Mouse (Mus musculus) midbrain, embryonic 15.5 days (tissue): ENCODE measurements at regions not wholly inside any gene's neighbourhood (a gene's known extent, or its start where the extent isn't known, plus 50 kb on each side); places are given as distances from the start of the nearest gene placed in this dataset.

Experiments used
- ATAC-seq: fragments of 200-750 bp; cut with Nextera tagmentation; replicated peaks from 2 replicates; pipeline ENCODE4 v1.8.0; 2017; ENCODE audit warnings: moderate TSS enrichment
- H3K27ac ChIP-seq: fragments of 300-500 bp; sonication (generic); 2 replicates; pipeline ENCODE4 v1.5.1; 2015; ENCODE audit warnings: mild to moderate bottlenecking, inconsistent platforms
- H3K27me3 ChIP-seq: fragments of 300-500 bp; sonication (generic); replicated peaks from 2 replicates; pipeline ENCODE4 v1.6.1; 2015; ENCODE audit warnings: inconsistent platforms
- H3K36me3 ChIP-seq: fragments of 300-500 bp; sonication (generic); replicated peaks from 2 replicates; pipeline ENCODE4 v1.6.1; 2015; ENCODE audit warnings: inconsistent platforms
- H3K4me1 ChIP-seq: fragments of 300-500 bp; sonication (generic); 2 replicates; pipeline ENCODE4 v1.6.1; 2015; ENCODE audit warnings: inconsistent platforms
- H3K4me2 ChIP-seq: fragments of 300-500 bp; sonication (generic); 2 replicates; pipeline ENCODE4 v1.6.1; 2015; ENCODE audit warnings: inconsistent platforms, mild to moderate bottlenecking, moderate library complexity
- H3K4me3 ChIP-seq: fragments of 300-500 bp; sonication (generic); 2 replicates; pipeline ENCODE4 v1.5.1; 2015; ENCODE audit warnings: mild to moderate bottlenecking, inconsistent platforms
- H3K9ac ChIP-seq: fragments of 300-500 bp; sonication (generic); 2 replicates; pipeline ENCODE4 v1.6.1; 2015; ENCODE audit warnings: mild to moderate bottlenecking, inconsistent platforms
- H3K9me3 ChIP-seq: fragments of 300-500 bp; sonication (generic); 2 replicates; pipeline ENCODE4 v1.6.1; 2016; ENCODE audit warnings: inconsistent platforms
- WGBS: fragments of 180-500 bp; shearing (Covaris S2); methylation state at CpG from one replicate; pipeline ENCODE4 v1.1.7; 2015; ENCODE audit warnings: mixed read lengths; 5-methylcytosine and 5-hydroxymethylcytosine counted together

DNA sequence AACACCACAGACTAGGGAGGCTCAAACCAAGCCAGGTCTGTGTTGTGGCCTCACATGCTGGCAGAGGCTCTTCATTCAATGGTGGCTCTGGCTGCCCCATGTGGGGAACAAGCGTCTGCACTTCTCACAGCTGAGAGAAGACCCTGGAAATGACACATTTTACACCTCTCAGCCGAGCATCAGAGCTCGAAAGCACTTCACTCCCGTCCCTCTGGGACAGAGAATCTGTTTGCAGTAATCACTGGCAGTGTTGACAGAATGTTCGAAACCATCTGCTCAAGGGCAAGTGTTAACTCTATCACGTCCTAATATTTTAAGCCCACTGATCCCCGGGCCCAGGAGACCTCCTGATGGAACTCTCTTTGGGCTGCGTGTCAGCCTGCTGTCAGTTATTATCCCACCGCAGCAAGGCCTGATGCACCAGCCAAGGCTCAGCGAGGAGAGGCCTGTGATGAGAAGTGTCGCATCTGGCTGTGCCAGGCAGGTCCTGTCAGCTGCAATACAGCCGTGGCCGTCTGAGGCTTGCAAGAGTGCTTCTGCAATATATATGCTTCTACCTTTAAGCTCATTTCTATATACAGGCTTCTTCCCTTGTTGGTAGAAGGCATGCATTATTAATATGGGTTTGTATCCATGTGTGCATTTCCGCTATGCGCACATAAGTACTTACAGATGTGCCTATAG, 241.5 kb upstream of the Dnajc19 start:
- no peak overlapping the region for H3K9ac ChIP-seq

DNA sequence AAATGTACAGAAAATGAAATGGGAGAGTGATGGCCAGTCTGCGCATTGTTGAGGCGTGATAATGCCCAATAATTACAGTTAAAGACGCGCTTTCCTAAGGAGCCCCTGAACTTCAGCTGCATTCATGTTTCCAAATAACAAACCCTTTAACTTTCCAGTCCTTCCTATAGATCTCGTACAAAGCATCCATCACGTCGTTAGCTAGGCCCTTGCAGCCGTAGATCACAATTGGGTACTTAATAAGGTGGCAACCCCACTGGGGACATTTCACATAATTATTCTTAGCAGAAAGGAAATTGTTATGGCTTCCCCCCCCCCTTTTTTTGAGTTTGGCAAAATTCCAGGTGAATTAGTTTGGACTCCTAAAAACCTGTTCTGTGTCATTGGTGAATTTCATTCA, 233.7 kb upstream of the Dnajc19 start:
- no peak overlapping the region for H3K9ac ChIP-seq
- H3K4me3 ChIP-seq = no peak overlapping the region
- no peaks in the 10 kb centered on the region for H3K36me3 ChIP-seq
- 51% methylated on average over 8 of the region's 8 CpGs for WGBS
- H3K4me1 ChIP-seq = peaks cover 25% of the 10 kb centered on the region
- H3K9me3 ChIP-seq = no peaks in the 10 kb centered on the region
- no peaks in the 10 kb centered on the region for H3K27me3 ChIP-seq
- no peak for ATAC-seq
- no peak overlapping the region for H3K27ac ChIP-seq
- no peak overlapping the region for H3K4me2 ChIP-seq

More for the DNA sequence above, 241.5 kb upstream of the Dnajc19 start:
- no peaks in the 10 kb centered on the region for H3K27me3 ChIP-seq
- no peak overlapping the region for H3K4me2 ChIP-seq
- 17% methylated on average over 15 of the region's 15 CpGs for WGBS
- H3K4me3 ChIP-seq = no peak overlapping the region
- peaks cover 15% of the 10 kb centered on the region for H3K4me1 ChIP-seq
- H3K36me3 ChIP-seq = no peaks in the 10 kb centered on the region
- H3K27ac ChIP-seq = 0 out of 2 replicates have a peak overlapping the region, but pooled peaks have one; percentile 22
- H3K9me3 ChIP-seq = no peaks in the 10 kb centered on the region
- ATAC-seq = peak; percentile 83

DNA sequence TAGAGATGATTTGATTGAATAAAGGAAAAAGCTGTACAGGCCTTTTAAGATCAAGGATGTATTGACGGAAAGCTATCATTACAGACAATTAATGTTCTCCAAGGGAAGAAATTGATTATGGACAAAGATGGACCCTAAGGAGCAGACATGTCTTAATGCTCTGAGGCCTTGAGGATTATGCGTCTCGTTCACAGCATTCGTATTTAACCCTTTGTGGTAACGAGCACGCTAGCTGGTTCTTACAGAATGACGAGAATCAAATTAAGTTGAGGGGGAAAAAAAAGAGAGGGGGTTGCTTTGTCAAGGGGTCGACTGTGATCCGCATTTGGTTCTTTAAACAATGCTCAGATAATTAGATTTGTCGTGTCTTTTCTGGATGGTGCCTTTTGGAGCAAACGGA, 233.3 kb upstream of the Dnajc19 start:
- H3K9me3 ChIP-seq = no peaks in the 10 kb centered on the region
- H3K27ac ChIP-seq = no peak overlapping the region
- H3K9ac ChIP-seq = no peak overlapping the region
- no peak for ATAC-seq
- no peak overlapping the region for H3K4me2 ChIP-seq
- H3K4me1 ChIP-seq = peaks cover 25% of the 10 kb centered on the region
- 30% methylated on average over 11 of the region's 11 CpGs for WGBS
- H3K27me3 ChIP-seq = no peaks in the 10 kb centered on the region
- no peak overlapping the region for H3K4me3 ChIP-seq
- no peaks in the 10 kb centered on the region for H3K36me3 ChIP-seq

DNA sequence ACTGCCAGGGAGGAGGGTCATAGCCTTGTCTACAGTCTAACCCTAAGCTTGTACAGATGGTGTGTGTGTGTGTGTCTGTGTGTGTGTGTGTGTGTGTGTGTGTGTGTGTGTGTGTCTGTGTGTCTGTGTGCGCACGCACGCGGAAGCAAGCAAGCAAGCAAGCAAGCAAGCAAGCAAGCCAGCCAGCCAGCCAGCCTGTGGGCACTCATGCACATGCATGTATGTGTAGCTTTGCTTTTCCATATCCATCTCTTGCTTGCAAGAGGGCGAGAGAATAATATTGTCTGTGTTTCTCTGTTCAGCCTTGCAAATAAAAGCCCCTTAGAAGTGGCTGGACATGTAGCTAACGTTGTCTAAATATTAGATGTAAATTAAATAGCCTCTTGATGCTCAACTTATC, 230.8 kb upstream of the Dnajc19 start:
- Histone ChIP-seq H3K27ac (no peak overlapping the region), H3K4me2 (no peak overlapping the region), H3K4me3 (no peak overlapping the region), H3K27me3 (no peaks in the 10 kb centered on the region), H3K9me3 (no peaks in the 10 kb centered on the region), H3K9ac (no peak overlapping the region), H3K36me3 (no peaks in the 10 kb centered on the region), H3K4me1 (peaks cover 25% of the 10 kb centered on the region)
- 75% methylated on average over 5 of the region's 6 CpGs for WGBS
- ATAC-seq = peak; percentile 16; the same call in 1 of the 2 replicates

DNA sequence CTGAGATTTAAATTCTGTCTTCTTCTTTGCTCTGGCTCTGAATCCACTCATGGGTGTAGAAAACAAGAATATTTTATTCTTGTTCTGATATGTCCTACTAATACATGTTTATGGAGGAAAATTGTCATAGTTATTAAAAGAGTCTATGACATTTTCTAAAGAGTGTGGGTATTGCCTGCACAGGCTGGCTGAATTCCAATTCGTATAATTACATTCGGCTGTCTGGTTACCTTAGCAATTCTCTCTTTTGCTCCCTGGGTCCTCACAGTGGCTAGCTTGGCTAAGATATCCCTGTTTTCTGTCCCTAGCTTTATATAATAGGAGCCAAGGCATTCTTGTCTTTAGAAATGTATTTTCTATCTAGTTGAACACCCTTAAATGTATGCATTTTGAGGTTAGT, 218.5 kb upstream of the Dnajc19 start:
- 45% methylated on average over 2 of the region's 2 CpGs for WGBS
- no peak for ATAC-seq
- Histone ChIP-seq H3K4me3 (no peak overlapping the region), H3K36me3 (no peaks in the 10 kb centered on the region), H3K27me3 (no peaks in the 10 kb centered on the region), H3K9ac (no peak overlapping the region), H3K27ac (no peak overlapping the region), H3K4me2 (no peak overlapping the region), H3K9me3 (no peaks in the 10 kb centered on the region), H3K4me1 (no peaks in the 10 kb centered on the region)

DNA sequence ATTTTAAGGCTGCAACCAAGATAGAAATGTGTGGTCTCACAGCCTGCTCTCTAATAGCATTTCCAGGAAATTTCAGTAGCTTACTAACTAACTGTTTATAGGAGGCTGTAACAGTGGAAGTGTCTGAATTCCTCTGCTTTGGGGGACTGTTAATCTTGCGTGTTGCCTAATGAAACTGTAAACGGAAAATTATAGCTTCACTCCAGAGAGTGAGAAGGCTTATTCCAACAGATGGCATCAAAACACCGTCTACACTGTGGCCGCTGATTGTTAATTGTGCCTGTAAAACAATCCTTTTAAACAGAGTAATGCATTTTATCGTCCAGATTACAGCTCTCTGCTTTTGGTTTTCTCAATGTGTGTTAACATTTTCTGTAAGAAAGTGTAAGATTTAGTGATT, 206.7 kb upstream of the Dnajc19 start:
- H3K4me2 ChIP-seq = no peak overlapping the region
- H3K36me3 ChIP-seq = no peaks in the 10 kb centered on the region
- no peak overlapping the region for H3K27ac ChIP-seq
- no peaks in the 10 kb centered on the region for H3K4me1 ChIP-seq
- ATAC-seq = 0 out of 2 replicates have a peak, but pooled peaks have one; percentile 50
- 58% methylated on average over 5 of the region's 5 CpGs for WGBS
- H3K9ac ChIP-seq = no peak overlapping the region
- no peak overlapping the region for H3K4me3 ChIP-seq
- no peaks in the 10 kb centered on the region for H3K27me3 ChIP-seq
- no peaks in the 10 kb centered on the region for H3K9me3 ChIP-seq

DNA sequence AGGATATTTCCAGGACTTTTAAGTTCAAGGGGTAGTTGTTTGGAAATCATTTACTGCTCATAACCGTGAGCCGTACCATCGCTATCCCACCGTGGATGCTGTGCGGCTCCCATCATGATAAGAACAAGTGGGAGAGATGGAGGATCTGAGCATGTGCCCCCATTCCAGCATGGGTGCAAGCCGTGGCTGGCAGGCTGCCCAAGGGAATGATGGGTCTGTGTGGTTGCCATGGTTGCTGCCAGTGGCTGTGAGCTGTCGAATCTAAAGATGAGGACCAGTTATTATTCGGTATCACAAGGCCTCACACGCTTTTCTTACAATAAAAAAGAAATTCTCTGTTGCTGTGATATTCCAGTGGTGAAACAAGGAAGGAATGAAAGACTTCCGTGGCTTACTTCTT, 189.0 kb upstream of the Dnajc19 start:
- Histone ChIP-seq H3K36me3 (no peaks in the 10 kb centered on the region), H3K4me1 (0 out of 2 replicates have a peak, but pooled peaks cover 4% of the 10 kb centered on the region), H3K4me3 (no peak overlapping the region), H3K9ac (no peak overlapping the region), H3K27ac (no peak overlapping the region), H3K27me3 (no peaks in the 10 kb centered on the region), H3K9me3 (no peaks in the 10 kb centered on the region), H3K4me2 (no peak overlapping the region)
- 68% methylated on average over 10 of the region's 10 CpGs for WGBS
- ATAC-seq = no peak; the same call in 1 of the 2 replicates

DNA sequence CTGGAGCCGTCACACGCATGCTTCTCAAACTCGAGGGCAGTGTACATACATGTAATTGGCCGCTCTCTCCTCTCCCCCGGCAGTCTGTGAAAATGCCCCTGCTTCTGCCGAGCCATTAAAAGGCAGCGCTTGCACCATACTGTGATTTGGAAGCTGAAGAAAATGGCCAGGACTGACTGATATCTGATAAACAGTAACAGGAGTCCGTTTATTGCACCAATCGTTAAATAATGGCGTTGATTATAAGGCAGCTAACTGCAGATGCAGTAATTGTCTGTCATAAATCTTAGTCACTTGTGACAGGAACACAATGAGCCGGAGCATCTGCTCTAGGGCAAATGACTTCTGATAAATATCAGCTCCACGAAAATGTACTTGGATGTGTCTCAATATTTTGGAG, 185.3 kb upstream of the Dnajc19 start:
- ATAC-seq = no peak
- no peak overlapping the region for H3K4me3 ChIP-seq
- H3K9me3 ChIP-seq = no peaks in the 10 kb centered on the region
- no peaks in the 10 kb centered on the region for H3K36me3 ChIP-seq
- H3K4me1 ChIP-seq = 0 out of 2 replicates have a peak, but pooled peaks cover 4% of the 10 kb centered on the region
- H3K27ac ChIP-seq = 0 out of 2 replicates have a peak overlapping the region, but pooled peaks have one; percentile 46
- H3K4me2 ChIP-seq = no peak overlapping the region
- H3K9ac ChIP-seq = no peak overlapping the region
- WGBS = 55% methylated on average over 12 of the region's 12 CpGs
- no peaks in the 10 kb centered on the region for H3K27me3 ChIP-seq

DNA sequence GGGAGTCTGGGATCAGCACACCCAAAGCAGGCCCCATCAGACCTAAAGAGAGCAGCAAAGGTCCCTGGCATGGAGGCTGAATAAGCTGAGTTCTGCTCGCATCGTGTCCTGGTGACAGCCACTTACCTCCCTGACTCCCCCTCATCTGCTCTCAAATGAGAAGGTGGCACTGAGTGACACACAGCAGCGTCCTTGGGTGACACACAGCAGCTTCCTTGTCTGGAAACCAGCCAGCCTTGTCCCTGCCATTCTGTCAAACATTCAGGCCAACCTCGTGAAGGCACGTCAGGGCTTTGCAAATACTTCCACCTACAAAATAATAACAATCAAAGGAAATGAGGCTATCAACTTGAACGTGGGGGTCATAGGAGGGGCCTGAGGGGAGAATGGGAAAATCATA, 183.7 kb upstream of the Dnajc19 start:
- no peaks in the 10 kb centered on the region for H3K27me3 ChIP-seq
- H3K9ac ChIP-seq = no peak overlapping the region
- no peak overlapping the region for H3K4me2 ChIP-seq
- H3K36me3 ChIP-seq = no peaks in the 10 kb centered on the region
- 0 out of 2 replicates have a peak, but pooled peaks cover 4% of the 10 kb centered on the region for H3K4me1 ChIP-seq
- no peaks in the 10 kb centered on the region for H3K9me3 ChIP-seq
- 66% methylated on average over 6 of the region's 6 CpGs for whole genome bisulfite sequencing
- ATAC-seq = no peak
- no peak overlapping the region for H3K27ac ChIP-seq
- H3K4me3 ChIP-seq = no peak overlapping the region

DNA sequence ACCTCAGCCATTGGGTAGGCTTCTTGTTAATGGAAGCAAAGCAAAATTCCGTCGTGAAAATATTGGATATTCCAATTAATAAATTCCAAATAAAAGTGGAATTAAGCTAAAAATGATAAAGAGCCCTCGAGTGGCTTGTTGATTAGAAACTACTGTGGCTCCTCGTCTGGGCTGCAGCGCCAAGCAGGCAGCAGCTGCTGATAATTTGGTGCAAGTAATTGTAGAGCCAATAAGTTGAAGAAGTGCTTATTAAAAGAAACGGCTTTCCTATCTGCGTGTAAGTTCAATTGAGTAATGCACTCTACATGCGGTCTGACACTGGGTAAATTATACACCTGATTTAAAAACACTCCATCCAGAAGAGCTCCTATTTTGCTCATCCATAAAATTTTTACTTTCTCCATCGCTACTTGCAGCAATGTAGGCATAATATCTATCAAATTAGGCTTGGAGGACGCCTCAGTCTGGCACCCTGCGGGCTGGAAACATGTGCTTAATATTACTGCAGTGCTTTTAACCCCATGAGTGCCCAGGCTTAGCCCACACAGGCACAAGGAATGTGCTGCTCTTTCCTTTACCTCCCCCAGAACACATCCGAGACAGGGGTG, 171.7 kb upstream of the Dnajc19 start:
- Histone ChIP-seq H3K36me3 (no peaks in the 10 kb centered on the region), H3K27me3 (no peaks in the 10 kb centered on the region), H3K9me3 (no peaks in the 10 kb centered on the region), H3K4me1 (peaks cover 6% of the 10 kb centered on the region; the same call in 1 of the 2 replicates), H3K4me3 (no peak overlapping the region), H3K9ac (no peak overlapping the region), H3K27ac (no peak overlapping the region), H3K4me2 (peak overlapping the region; percentile 6)
- peak; percentile 58; the same call in 1 of the 2 replicates for ATAC-seq
- WGBS = 48% methylated on average over 12 of the region's 12 CpGs

DNA sequence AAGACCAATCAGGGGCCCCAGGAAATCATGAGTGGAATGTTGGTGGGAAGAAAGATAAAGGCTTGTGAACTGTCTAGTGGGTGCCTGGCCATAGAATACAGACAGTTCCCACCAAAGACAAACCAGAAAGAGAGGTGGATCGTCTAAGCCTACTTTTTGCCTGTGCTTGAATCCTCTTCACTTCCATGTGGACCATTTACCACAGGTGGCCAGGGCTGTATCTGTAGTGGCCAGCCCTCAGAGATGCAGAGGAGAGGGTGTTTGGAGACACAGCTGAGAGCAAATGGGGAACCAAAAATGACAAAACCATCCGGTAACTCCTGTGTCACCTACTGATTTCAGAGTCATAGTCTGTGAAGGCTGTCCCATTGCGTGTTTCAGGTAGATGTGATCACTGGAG, 161.0 kb upstream of the Dnajc19 start:
- H3K4me3 ChIP-seq = no peak overlapping the region
- ATAC-seq = no peak
- H3K9ac ChIP-seq = no peak overlapping the region
- H3K27me3 ChIP-seq = no peaks in the 10 kb centered on the region
- no peaks in the 10 kb centered on the region for H3K4me1 ChIP-seq
- H3K27ac ChIP-seq = no peak overlapping the region
- H3K9me3 ChIP-seq = no peaks in the 10 kb centered on the region
- H3K4me2 ChIP-seq = no peak overlapping the region
- no peaks in the 10 kb centered on the region for H3K36me3 ChIP-seq
- WGBS = 97% methylated on average over 3 of the region's 3 CpGs

DNA sequence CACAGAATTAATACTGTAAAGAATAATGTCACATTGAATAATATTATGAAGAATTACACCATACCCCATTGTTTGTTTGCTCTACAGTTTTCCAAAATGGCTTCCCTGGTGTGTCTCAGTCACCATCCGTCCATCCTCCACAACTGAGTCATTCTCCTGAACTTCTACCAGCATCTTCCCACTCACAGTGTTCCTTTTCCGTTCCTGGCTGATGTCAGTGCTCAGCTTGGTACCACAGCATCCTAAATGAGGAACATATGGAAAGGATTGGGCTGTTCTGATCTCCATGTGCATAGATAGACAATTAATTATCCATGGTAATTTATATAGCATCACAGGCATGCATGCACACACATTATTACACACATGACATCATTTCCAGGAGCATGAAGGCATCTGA, 158.9 kb upstream of the Dnajc19 start:
- no peak for ATAC-seq
- H3K4me2 ChIP-seq = no peak overlapping the region
- no peak overlapping the region for H3K27ac ChIP-seq
- H3K9ac ChIP-seq = no peak overlapping the region
- no peaks in the 10 kb centered on the region for H3K9me3 ChIP-seq
- H3K4me1 ChIP-seq = no peaks in the 10 kb centered on the region
- WGBS = 74% methylated on average over 2 of the region's 2 CpGs
- H3K36me3 ChIP-seq = no peaks in the 10 kb centered on the region
- H3K4me3 ChIP-seq = no peak overlapping the region
- no peaks in the 10 kb centered on the region for H3K27me3 ChIP-seq

DNA sequence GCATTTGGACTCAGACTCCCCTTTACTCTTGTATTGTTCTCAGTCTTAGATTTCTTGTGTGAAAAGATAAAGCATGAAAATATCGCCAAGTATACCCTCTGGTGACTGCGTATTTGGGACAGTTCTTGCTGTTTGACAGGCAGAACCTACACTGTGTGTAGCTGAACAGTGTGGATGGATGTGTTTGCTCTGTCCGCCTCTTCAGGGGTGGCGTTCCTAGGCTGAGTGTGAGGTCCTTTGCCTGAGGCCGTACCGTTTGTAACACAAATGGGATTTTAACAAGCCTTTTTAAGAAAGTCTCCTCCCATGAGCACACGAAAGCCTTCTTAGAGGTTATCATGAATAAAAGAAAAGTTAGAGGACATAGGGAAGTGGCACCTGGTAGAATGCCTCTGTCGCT, 153.3 kb upstream of the Dnajc19 start:
- Histone ChIP-seq H3K9ac (no peak overlapping the region), H3K27ac (no peak overlapping the region), H3K4me2 (no peak overlapping the region), H3K9me3 (no peaks in the 10 kb centered on the region), H3K27me3 (peaks cover 8% of the 10 kb centered on the region), H3K4me1 (peaks cover 14% of the 10 kb centered on the region; the same call in 1 of the 2 replicates), H3K36me3 (no peaks in the 10 kb centered on the region), H3K4me3 (no peak overlapping the region)
- 28% methylated on average over 8 of the region's 8 CpGs for WGBS
- ATAC-seq = no peak
